Mouse (Mus musculus) T-helper 2 cell (primary cell): ENCODE measurements around the gene 4930535I16Rik.

Experiments
- in situ Hi-C: fragments of 300-600 bp; cut with MboI, MseI; formaldehyde crosslinking; loops from one replicate; pipeline ENCODE4 v1.15.1; 2025; ENCODE audit warnings: high pct_unique_total_duplicates

Gene 4930535I16Rik

GRCm38 (mm10) chr4:123917548-123918140 is at the start of gene 4930535I16Rik:
Gene 4930535I16Rik, minus strand, starts transcription at chr4:123918022.
- in situ Hi-C loops: loop anchor here (25.0 kb wide), 1 partner anchor 1080 kb away; the partner anchor contains the start of gene Ppt1

GRCm38 (mm10) chr4:123962721-123963120 is 44.9 kb upstream of the 4930535I16Rik start:
- in situ Hi-C loops: no loop called here

GRCm38 (mm10) chr4:123960955-123961354 is 43.1 kb upstream of the 4930535I16Rik start:
- in situ Hi-C loops: no loop called here

GRCm38 (mm10) chr4:123957891-123958290 is 40.1 kb upstream of the 4930535I16Rik start:
- in situ Hi-C loops: no loop called here

- in situ Hi-C loops: no loop called here
These were observed 39.6 kb upstream of the 4930535I16Rik start for GRCm38 (mm10) chr4:123957492-123957808.

- in situ Hi-C loops: no loop called here
These were observed 39.1 kb upstream of the 4930535I16Rik start for GRCm38 (mm10) chr4:123956703-123957491.

GRCm38 (mm10) chr4:123952059-123952458 is 34.2 kb upstream of the 4930535I16Rik start:
- in situ Hi-C loops: no loop called here

- in situ Hi-C loops: loop anchor here (5.0 to 25.0 kb wide), 2 partner anchors 68 to 1038 kb away; partner anchors contain the start of gene Rspo1
These were observed 31.8 kb upstream of the 4930535I16Rik start for GRCm38 (mm10) chr4:123949649-123950048.

- in situ Hi-C loops: loop anchor here (5.0 to 25.0 kb wide), 2 partner anchors 68 to 1038 kb away; partner anchors contain the start of gene Rspo1
These were observed 31.1 kb upstream of the 4930535I16Rik start for GRCm38 (mm10) chr4:123948901-123949300.

- in situ Hi-C loops: loop anchor here (5.0 to 25.0 kb wide), 2 partner anchors 70 to 1040 kb away; partner anchors contain the start of gene Rspo1
These were observed 29.3 kb upstream of the 4930535I16Rik start for GRCm38 (mm10) chr4:123947149-123947548.

- in situ Hi-C loops: loop anchor here (5.0 to 25.0 kb wide), 2 partner anchors 71 to 1041 kb away; partner anchors contain the start of gene Rspo1
These were observed 28.9 kb upstream of the 4930535I16Rik start for GRCm38 (mm10) chr4:123946701-123947100.

GRCm38 (mm10) chr4:123940878-123941277 is 23.1 kb upstream of the 4930535I16Rik start:
- in situ Hi-C loops: loop anchor here (25.0 kb wide), 1 partner anchor 1046 kb away; the partner anchor contains the start of gene Rspo1

GRCm38 (mm10) chr4:123939838-123940237 is 22.0 kb upstream of the 4930535I16Rik start:
- in situ Hi-C loops: loop anchor here (25.0 kb wide), 1 partner anchor 1047 kb away; the partner anchor contains the start of gene Rspo1

GRCm38 (mm10) chr4:123936059-123936458 is 18.2 kb upstream of the 4930535I16Rik start:
- in situ Hi-C loops: loop anchor here (25.0 kb wide), 1 partner anchor 1051 kb away; the partner anchor contains the start of gene Rspo1

GRCm38 (mm10) chr4:123934306-123934705 is 16.5 kb upstream of the 4930535I16Rik start:
- in situ Hi-C loops: loop anchor here (25.0 kb wide), 1 partner anchor 1053 kb away; the partner anchor contains the start of gene Rspo1

GRCm38 (mm10) chr4:123929994-123930393 is 12.2 kb upstream of the 4930535I16Rik start:
- in situ Hi-C loops: loop anchor here (25.0 kb wide), 1 partner anchor 1057 kb away; the partner anchor contains the start of gene Rspo1

- in situ Hi-C loops: loop anchor here (25.0 kb wide), 1 partner anchor 1059 kb away; the partner anchor contains the start of gene Rspo1
These were observed 10.1 kb upstream of the 4930535I16Rik start for GRCm38 (mm10) chr4:123927961-123928360.

- in situ Hi-C loops: loop anchor here (25.0 kb wide), 1 partner anchor 1084 kb away; the partner anchor contains the start of gene Ppt1
These were observed 3.3 kb upstream of the 4930535I16Rik start for GRCm38 (mm10) chr4:123921055-123921565.

- in situ Hi-C loops: loop anchor here (25.0 kb wide), 1 partner anchor 1082 kb away; the partner anchor contains the start of gene Ppt1
These were observed 1.0 kb upstream of the 4930535I16Rik start for GRCm38 (mm10) chr4:123918851-123919250.

GRCm38 (mm10) chr4:123916748-123917547 is 874 bp downstream of the 4930535I16Rik start, which contains the start of gene Rragc:
Gene Rragc, plus strand, starts transcription at chr4:123917446.
- in situ Hi-C loops: loop anchor here (25.0 kb wide), 1 partner anchor 1080 kb away; the partner anchor contains the start of gene Ppt1
